Mouse (Mus musculus) MEL (cell line): ENCODE data around the gene Trpm8. TPM values are rescaled to one million over a fixed set of nuclear protein-coding genes. Genes with fewer than 3 reads are reported as not detected.

Experiments
- DNase-seq: peaks from one replicate; pipeline ENCODE4 v3.0.0; 2011; ENCODE audit warnings: low read depth, low spot score
- H3K27ac ChIP-seq: 2 replicates; pipeline ENCODE4 v1.5.1; 2012; ENCODE audit warnings: low read depth, mild to moderate bottlenecking, control low read depth, low read length, moderate library complexity; ENCODE audit not compliant: control insufficient read depth
- H3K27me3 ChIP-seq, 2 experiments: fragments of 150-350 bp in 1 of 2; sonication (generic) in 1 of 2; 2 replicates each; pipeline ENCODE4 v1.6.1; 2012; ENCODE audit warnings: low read length in 2 of 2, mild to moderate bottlenecking in 2 of 2, improper control_type of control experiment in 1 of 2, moderate library complexity in 1 of 2; ENCODE audit not compliant: insufficient read depth in 2 of 2, control insufficient read depth in 1 of 2
- H3K36me3 ChIP-seq, 2 experiments: 2 replicates each; pipeline ENCODE4 v1.6.1; 2012 to 2014; ENCODE audit warnings: low read length in 2 of 2, improper control_type of control experiment in 1 of 2, inconsistent platforms in 1 of 2, mild to moderate bottlenecking in 1 of 2; ENCODE audit not compliant: insufficient read depth in 2 of 2, control insufficient read depth in 1 of 2
- H3K4me1 ChIP-seq, 2 experiments: fragments of 150-350 bp in 1 of 2; sonication (generic) in 1 of 2; 2 replicates each; pipeline ENCODE4 v1.6.1; 2012; ENCODE audit warnings: low read length in 2 of 2, improper control_type of control experiment in 1 of 2, mild to moderate bottlenecking in 1 of 2; ENCODE audit not compliant: insufficient read depth in 2 of 2, control insufficient read depth in 1 of 2
- H3K4me3 ChIP-seq, 2 experiments: fragments of 150-350 bp in 1 of 2; sonication (generic) in 1 of 2; 2 replicates each; pipeline ENCODE4 v1.5.1; 2012; ENCODE audit warnings: low read depth in 2 of 2, low read length in 2 of 2, mild to moderate bottlenecking in 2 of 2, moderate library complexity in 2 of 2, control low read depth in 1 of 2, improper control_type of control experiment in 1 of 2; ENCODE audit not compliant: control insufficient read depth in 1 of 2, insufficient read depth in 1 of 2
- H3K79me2 ChIP-seq: 2 replicates; pipeline ENCODE4 v1.6.1; 2012; ENCODE audit warnings: mild to moderate bottlenecking, low read length, moderate library complexity; ENCODE audit not compliant: control insufficient read depth, poor library complexity, insufficient read depth
- H3K9ac ChIP-seq: 2 replicates; pipeline ENCODE4 v1.6.1; 2012; ENCODE audit warnings: low read depth, mild to moderate bottlenecking, control low read depth, low read length, moderate library complexity; ENCODE audit not compliant: control insufficient read depth, poor library complexity, severe bottlenecking
- H3K9me3 ChIP-seq: fragments of 150-350 bp; sonication (generic); replicated peaks from 2 replicates; pipeline ENCODE4 v1.6.1; 2012; ENCODE audit warnings: mild to moderate bottlenecking, low read length, improper control_type of control experiment, moderate library complexity; ENCODE audit not compliant: insufficient read depth
- BHLHE40 ChIP-seq: IDR thresholded peaks from 2 replicates; pipeline ENCODE4 v1.6.1; 2012; ENCODE audit warnings: low read depth, mild to moderate bottlenecking, inconsistent platforms, low read length, improper control_type of control experiment, borderline replicate concordance
- CHD1 ChIP-seq: IDR thresholded peaks from 2 replicates; pipeline ENCODE4 v1.6.1; 2012; ENCODE audit warnings: low read depth, mild to moderate bottlenecking, inconsistent platforms, low read length, improper control_type of control experiment
- CHD2 ChIP-seq: IDR thresholded peaks from 2 replicates; pipeline ENCODE4 v1.6.1; 2011; ENCODE audit warnings: low read length, improper control_type of control experiment
- CTCF ChIP-seq, 3 experiments: IDR thresholded peaks in 2 of 3; conservative IDR thresholded peaks in 1 of 3; 2 replicates each; pipeline ENCODE4 v1.5.1; 2011 to 2012; ENCODE audit warnings: low read length in 3 of 3, low read depth in 2 of 3, mild to moderate bottlenecking in 2 of 3, improper control_type of control experiment in 1 of 3, inconsistent platforms in 1 of 3, mixed read lengths in 1 of 3, moderate library complexity in 1 of 3; ENCODE audit not compliant: control insufficient read depth in 1 of 3, insufficient read depth in 1 of 3, poor library complexity in 1 of 3, severe bottlenecking in 1 of 3
- ETS1 ChIP-seq: IDR thresholded peaks from 2 replicates; pipeline ENCODE4 v1.6.1; 2012; ENCODE audit warnings: low read depth, mild to moderate bottlenecking, inconsistent platforms, low read length, improper control_type of control experiment, moderate library complexity
- GABPA ChIP-seq: IDR thresholded peaks from 2 replicates; pipeline ENCODE4 v1.6.1; 2012; ENCODE audit warnings: low read depth, mild to moderate bottlenecking, inconsistent platforms, low read length, improper control_type of control experiment, moderate library complexity
- GATA1 ChIP-seq: IDR thresholded peaks from 2 replicates; pipeline ENCODE4 v1.6.1; 2011; ENCODE audit warnings: low read depth, low read length, improper control_type of control experiment
- HCFC1 ChIP-seq: IDR thresholded peaks from 2 replicates; pipeline ENCODE4 v1.6.1; 2012; ENCODE audit warnings: low read depth, mild to moderate bottlenecking, inconsistent platforms, low read length, improper control_type of control experiment, moderate library complexity
- JUND ChIP-seq: IDR thresholded peaks from 2 replicates; pipeline ENCODE4 v1.6.1; 2011; ENCODE audit warnings: low read depth, mild to moderate bottlenecking, improper control_type of control experiment, low read length
- KAT2A ChIP-seq: conservative IDR thresholded peaks from 2 replicates; pipeline ENCODE4 v1.6.1; 2012; ENCODE audit warnings: low read depth, low read length, improper control_type of control experiment, inconsistent platforms
- MAX ChIP-seq: IDR thresholded peaks from 2 replicates; pipeline ENCODE4 v1.6.1; 2011; ENCODE audit warnings: low read length, improper control_type of control experiment
- MAZ ChIP-seq: IDR thresholded peaks from 2 replicates; pipeline ENCODE4 v1.6.1; 2012; ENCODE audit warnings: low read depth, mild to moderate bottlenecking, inconsistent platforms, low read length, improper control_type of control experiment
- MEF2A ChIP-seq: IDR thresholded peaks from 2 replicates; pipeline ENCODE4 v1.6.1; 2014; ENCODE audit warnings: low read depth, mild to moderate bottlenecking, inconsistent platforms, low read length, improper control_type of control experiment; ENCODE audit not compliant: poor library complexity, insufficient replicate concordance, severe bottlenecking; ENCODE audit errors: extremely low read depth
- MXI1 ChIP-seq: IDR thresholded peaks from 2 replicates; pipeline ENCODE4 v1.6.1; 2011; ENCODE audit warnings: mild to moderate bottlenecking, low read depth, low read length, improper control_type of control experiment
- NELFE ChIP-seq: IDR thresholded peaks from 2 replicates; pipeline ENCODE4 v1.6.1; 2011; ENCODE audit warnings: low read depth, low read length, improper control_type of control experiment
- POLR2A ChIP-seq, 2 experiments: IDR thresholded peaks; 2 replicates each; pipeline ENCODE4 v1.6.1; 2011 to 2012; ENCODE audit warnings: low read length in 2 of 2, mild to moderate bottlenecking in 2 of 2, control low read depth in 1 of 2, improper control_type of control experiment in 1 of 2, low read depth in 1 of 2, moderate library complexity in 1 of 2; ENCODE audit not compliant: control insufficient read depth in 1 of 2, insufficient read depth in 1 of 2, poor library complexity in 1 of 2
- RAD21 ChIP-seq: IDR thresholded peaks from 2 replicates; pipeline ENCODE4 v1.6.1; 2011; ENCODE audit warnings: mild to moderate bottlenecking, low read depth, low read length, improper control_type of control experiment
- RCOR1 ChIP-seq: IDR thresholded peaks from 2 replicates; pipeline ENCODE4 v1.6.1; 2012; ENCODE audit warnings: low read depth, mild to moderate bottlenecking, inconsistent platforms, low read length, improper control_type of control experiment
- SIN3A ChIP-seq: IDR thresholded peaks from 2 replicates; pipeline ENCODE4 v1.6.1; 2012; ENCODE audit warnings: low read length, improper control_type of control experiment, inconsistent platforms
- SMC3 ChIP-seq: IDR thresholded peaks from 2 replicates; pipeline ENCODE4 v1.6.1; 2011; ENCODE audit warnings: low read depth, low read length, improper control_type of control experiment
- TBP ChIP-seq: IDR thresholded peaks from 2 replicates; pipeline ENCODE4 v1.8.0; 2011; ENCODE audit warnings: low read depth, low read length, improper control_type of control experiment
- TCF12 ChIP-seq: IDR thresholded peaks from 2 replicates; pipeline ENCODE4 v1.6.1; 2014; ENCODE audit warnings: low read depth, mild to moderate bottlenecking, inconsistent platforms, low read length, improper control_type of control experiment, moderate library complexity
- UBTF ChIP-seq: IDR thresholded peaks from 2 replicates; pipeline ENCODE4 v1.6.1; 2012; ENCODE audit warnings: low read depth, mild to moderate bottlenecking, inconsistent platforms, low read length, improper control_type of control experiment, moderate library complexity, borderline replicate concordance; ENCODE audit not compliant: insufficient read depth
- USF1 ChIP-seq: IDR thresholded peaks from 2 replicates; pipeline ENCODE4 v1.6.1; 2014; ENCODE audit warnings: low read depth, mild to moderate bottlenecking, inconsistent platforms, low read length, improper control_type of control experiment, moderate library complexity
- USF2 ChIP-seq, 2 experiments: IDR thresholded peaks; 2 replicates each; pipeline ENCODE4 v1.6.1; 2011 to 2012; ENCODE audit warnings: improper control_type of control experiment in 2 of 2, low read length in 2 of 2, borderline replicate concordance in 1 of 2, inconsistent platforms in 1 of 2, low read depth in 1 of 2, mild to moderate bottlenecking in 1 of 2; ENCODE audit not compliant: insufficient read depth in 1 of 2
- ZC3H11A ChIP-seq: IDR thresholded peaks from 2 replicates; pipeline ENCODE4 v1.6.1; 2012; ENCODE audit warnings: low read depth, mild to moderate bottlenecking, inconsistent platforms, low read length, improper control_type of control experiment
- ZNF384 ChIP-seq: IDR thresholded peaks from 2 replicates; pipeline ENCODE4 v1.6.1; 2012; ENCODE audit warnings: low read depth, mild to moderate bottlenecking, inconsistent platforms, low read length, improper control_type of control experiment
- polyA plus RNA-seq, 2 experiments: library from polyadenylated mRNA; stranded (reverse) in 1 of 2; unstranded in 1 of 2; fragments of >175 nt in 1 of 2; fragments of >200 nt in 1 of 2; gene quantifications; 2 replicates each; pipeline versions ENCODE4 v1.2.1 to v1.2.4; 2012; ENCODE audit warnings: low replicate concordance in 2 of 2, low read depth in 1 of 2; ENCODE audit not compliant: insufficient read length in 2 of 2, insufficient read depth in 1 of 2, missing spikeins in 1 of 2
- total RNA-seq: library from RNA; depleted of rRNA; stranded (reverse); fragments of 300-350 nt; gene quantifications from 2 replicates; pipeline ENCODE4 v1.2.3, GENCODE M21; 2012

Trpm8 gene
- total and polyA plus RNA-seq, 3 experiments: not detected

DNA sequence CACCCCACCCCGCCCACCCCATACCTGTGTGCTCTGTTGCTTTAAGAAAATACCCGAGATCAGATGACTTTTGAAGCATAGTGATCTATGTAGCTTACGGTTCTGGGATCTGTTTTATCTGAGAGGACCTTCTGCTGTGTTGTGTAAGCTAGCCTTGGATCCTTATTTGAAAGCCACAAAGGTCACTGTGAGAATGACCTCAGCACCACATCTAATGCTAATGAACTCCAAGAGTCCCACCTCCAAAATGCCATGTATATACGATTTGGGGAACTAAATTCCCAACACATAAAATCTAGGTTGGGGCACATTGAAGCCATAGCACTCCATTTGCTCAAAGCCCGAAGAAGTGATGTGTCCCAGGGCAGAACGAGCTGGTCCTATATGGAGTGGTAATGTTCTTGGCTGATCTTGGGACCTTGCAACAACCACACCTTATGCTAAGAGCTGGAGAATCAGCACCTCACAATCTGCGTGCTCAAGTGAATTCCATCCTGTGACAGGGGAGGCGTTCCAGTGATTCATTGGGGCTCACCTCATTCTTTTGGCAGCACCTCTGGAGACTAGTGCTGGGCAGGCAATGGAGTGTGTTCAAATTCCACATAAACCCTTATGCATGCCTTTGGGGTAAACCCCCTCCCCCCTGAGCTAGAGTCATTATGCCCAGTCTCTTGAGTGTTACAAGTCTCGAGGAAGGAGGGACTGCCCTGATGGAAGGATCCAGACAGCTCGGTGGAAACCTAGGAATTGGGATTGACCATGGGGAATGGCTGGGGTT, 20.4 kb upstream of the Trpm8 start:
- Histone ChIP-seq H3K9me3 (no peaks in the 10 kb centered on the region), H3K27me3 (no peaks in the 10 kb centered on the region), H3K27ac (no peak overlapping the region)

DNA sequence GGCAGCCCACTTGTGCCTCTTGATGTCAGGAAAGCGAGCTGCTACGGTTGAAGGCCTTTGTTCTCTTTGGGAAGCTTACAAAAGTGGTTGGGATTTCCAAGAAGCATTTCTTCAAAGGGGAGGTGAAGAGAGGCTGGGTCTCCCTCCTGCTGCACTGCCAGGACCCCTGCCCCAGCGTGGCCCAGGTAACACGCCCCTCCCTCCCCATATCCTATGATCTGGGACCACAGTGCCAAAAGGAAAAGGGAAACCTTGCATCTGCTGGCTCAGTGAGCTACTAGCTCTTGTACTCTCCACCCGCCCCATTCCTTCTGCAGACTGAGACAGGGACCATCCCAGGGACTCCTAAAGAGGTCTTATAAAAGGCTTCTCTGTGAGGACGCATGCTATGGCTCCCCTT, 19.8 kb upstream of the Trpm8 start:
- H3K36me3 ChIP-seq: peaks cover 0 to 19% of the 10 kb centered on the region in 2 experiments; a peak in 2 of 4 replicates
- no peaks in the 10 kb centered on the region for H3K79me2 ChIP-seq
- H3K27ac ChIP-seq: no peak overlapping the region
- no peaks in the 10 kb centered on the region for H3K9me3 ChIP-seq
- H3K4me1 ChIP-seq: peaks cover 5 to 15% of the 10 kb centered on the region in 2 experiments
- no peaks in the 10 kb centered on the region for H3K27me3 ChIP-seq
- no peak for DNase-seq
- H3K4me3 ChIP-seq: no peak overlapping the region
- H3K9ac ChIP-seq: no peak overlapping the region
- TF ChIP-seq MAZ (no peak), TBP (no peak), KAT2A (no peak), BHLHE40 (no peak), MEF2A (no peak), ZC3H11A (no peak), SIN3A (no peak), USF1 (no peak), JUND (no peak), TCF12 (no peak), CTCF (IDR thresholded peaks at IDR 0.05 in 2 of 3, conservative IDR thresholded peaks at IDR 0.05 in 1 of 3; ENCODE audit: control insufficient read depth in 1 of 3, insufficient read depth in 1 of 3, low read depth in 2 of 3, low read length in 3 of 3, poor library complexity in 1 of 3, severe bottlenecking in 1 of 3) (no peak), GATA1 (no peak), UBTF (no peak), CHD2 (no peak), HCFC1 (no peak), SMC3 (no peak), MAX (no peak), ETS1 (no peak)

More for the DNA sequence above, 20.4 kb upstream of the Trpm8 start:
- Histone ChIP-seq H3K4me3 (no peak overlapping the region), H3K36me3 (peaks cover 0 to 13% of the 10 kb centered on the region in 2 experiments; a peak in 2 of 4 replicates), H3K79me2 (no peaks in the 10 kb centered on the region), H3K9ac (no peak overlapping the region), H3K4me1 (peaks cover 2 to 9% of the 10 kb centered on the region in 2 experiments; a peak in 3 of 4 replicates)
- no peak for TF ChIP-seq RAD21
- no peak for TF ChIP-seq KAT2A
- no peak for TF ChIP-seq USF2 (IDR thresholded peaks at IDR 0.05; ENCODE audit: borderline replicate concordance in 1 of 2, insufficient read depth in 1 of 2, low read depth in 1 of 2, low read length in 2 of 2)
- no peak for TF ChIP-seq NELFE
- TF ChIP-seq CHD1: no peak
- no peak for TF ChIP-seq ZNF384
- TF ChIP-seq MXI1: no peak
- TF ChIP-seq ZC3H11A: no peak
- TF ChIP-seq GABPA: no peak
- TF ChIP-seq HCFC1: no peak
- no peak for TF ChIP-seq RCOR1
- no peak for TF ChIP-seq POLR2A (IDR thresholded peaks at IDR 0.05; ENCODE audit: control insufficient read depth in 1 of 2, insufficient read depth in 1 of 2, low read depth in 1 of 2, low read length in 2 of 2, poor library complexity in 1 of 2)
- no peak for TF ChIP-seq MEF2A
- DNase-seq: no peak
